Mouse (Mus musculus) kidney, postnatal 0 days (tissue): Measurements from ENCODE around the gene Slc24a4. TPM values are rescaled to one million over a fixed set of nuclear protein-coding genes. Genes with fewer than 3 reads are reported as not detected.
"Not testable (repeated sequence)": the region's sequence is repeated elsewhere in the genome, so short reads cannot be mapped to it uniquely, and the experiment has no call there.

Experiments
- ATAC-seq: fragments of 200-750 bp; cut with Nextera tagmentation; replicated peaks from 2 replicates; pipeline ENCODE4 v1.8.0; 2017; ENCODE audit warnings: low read depth, moderate number of reproducible peaks, moderate TSS enrichment, moderate library complexity; ENCODE audit not compliant: low FRiP score
- DNase-seq: peaks from one replicate; pipeline ENCODE4 v3.0.0-alpha.2; 2016; ENCODE audit warnings: low spot score
- H3K27ac ChIP-seq: fragments of 300-500 bp; sonication (generic); 2 replicates; pipeline ENCODE4 v1.5.1; 2014; ENCODE audit warnings: mild to moderate bottlenecking
- H3K27me3 ChIP-seq: fragments of 300-500 bp; sonication (generic); 2 replicates; pipeline ENCODE4 v1.6.1; 2014; ENCODE audit warnings: low read length, mixed read lengths; ENCODE audit not compliant: insufficient read depth
- H3K36me3 ChIP-seq: fragments of 300-500 bp; sonication (generic); 2 replicates; pipeline ENCODE4 v1.6.1; 2014; ENCODE audit warnings: low read length, mixed read lengths; ENCODE audit not compliant: insufficient read depth
- H3K4me1 ChIP-seq: fragments of 300-500 bp; sonication (generic); replicated peaks from 2 replicates; pipeline ENCODE4 v1.6.1; 2014; ENCODE audit warnings: antibody characterized with exemption, low read length, mixed read lengths; ENCODE audit not compliant: insufficient read depth
- H3K4me2 ChIP-seq: fragments of 300-500 bp; sonication (generic); 2 replicates; pipeline ENCODE4 v1.6.1; 2014; ENCODE audit warnings: mild to moderate bottlenecking, low read length, moderate library complexity, mixed read lengths
- H3K4me3 ChIP-seq: fragments of 300-500 bp; sonication (generic); replicated peaks from 2 replicates; pipeline ENCODE4 v1.5.1; 2014; ENCODE audit warnings: low read depth, low read length
- H3K9ac ChIP-seq: fragments of 300-500 bp; sonication (generic); 2 replicates; pipeline ENCODE4 v1.6.1; 2014; ENCODE audit warnings: low read depth, low read length
- H3K9me3 ChIP-seq: fragments of 300-500 bp; sonication (generic); replicated peaks from 2 replicates; pipeline ENCODE4 v1.6.1; 2016; ENCODE audit warnings: low read length, inconsistent platforms, mixed read lengths
- CTCF ChIP-seq: IDR thresholded peaks from 2 replicates; pipeline ENCODE4 v1.5.1; 2016; ENCODE audit warnings: antibody characterized with exemption, low read depth, mild to moderate bottlenecking, moderate library complexity
- WGBS: fragments of 180-500 bp; shearing (Covaris S2); extraction: QIAGEN DNeasy Blood & Tissue Kit; methylation state at CpG from one replicate; pipeline ENCODE4 v1.1.7; 2014; 5-methylcytosine and 5-hydroxymethylcytosine counted together
- polyA plus RNA-seq: library from polyadenylated mRNA; unstranded; fragments of >200 nt; fragmentation: Nextera tagmentation; extraction: Ambion mirVana; gene quantifications from 2 replicates; pipeline ENCODE4 v1.2.1, GENCODE M21; 2015

Slc24a4 gene
- polyA plus RNA-seq, 1 experiment from 2014 or later, result not detected

GRCm38 (mm10) chr12:102263249-102263648, 134.7 kb downstream of the Slc24a4 start:
- DNase-seq, result no peak
- H3K36me3 ChIP-seq, result no peaks in the 10 kb centered on the region
- no peak for TF ChIP-seq CTCF
- H3K4me2 ChIP-seq, result no peak overlapping the region
- no peak overlapping the region for H3K4me3 ChIP-seq
- no peak overlapping the region for H3K27ac ChIP-seq
- H3K27me3 ChIP-seq, result no peaks in the 10 kb centered on the region
- H3K4me1 ChIP-seq, result peaks cover 10% of the 10 kb centered on the region
- no peaks in the 10 kb centered on the region for H3K9me3 ChIP-seq
- no peak overlapping the region for H3K9ac ChIP-seq
- ATAC-seq, result no peak

GRCm38 (mm10) chr12:102266433-102266832, 137.9 kb downstream of the Slc24a4 start:
- ATAC-seq (no peak), DNase-seq (no peak)
- TF ChIP-seq CTCF, result no peak
- Histone ChIP-seq H3K9ac (no peak overlapping the region), H3K27me3 (no peaks in the 10 kb centered on the region), H3K27ac (no peak overlapping the region), H3K36me3 (no peaks in the 10 kb centered on the region), H3K4me3 (no peak overlapping the region), H3K4me1 (peaks cover 10% of the 10 kb centered on the region), H3K9me3 (no peaks in the 10 kb centered on the region), H3K4me2 (no peak overlapping the region)
- 85% methylated on average over 8 of the region's 8 CpGs for WGBS

- Histone ChIP-seq H3K4me3 (no peak overlapping the region), H3K27me3 (no peaks in the 10 kb centered on the region), H3K9me3 (no peaks in the 10 kb centered on the region), H3K4me1 (no peaks in the 10 kb centered on the region), H3K4me2 (no peak overlapping the region), H3K36me3 (no peaks in the 10 kb centered on the region), H3K27ac (no peak overlapping the region), H3K9ac (no peak overlapping the region)
- DNase-seq, result no peak
- TF ChIP-seq CTCF, result no peak
- 25% methylated on average over 2 of the region's 2 CpGs for WGBS
- no peak for ATAC-seq
These were observed 140.6 kb downstream of the Slc24a4 start for GRCm38 (mm10) chr12:102269144-102269543.

- Histone ChIP-seq H3K36me3 (no peaks in the 10 kb centered on the region), H3K9me3 (no peaks in the 10 kb centered on the region), H3K4me3 (no peak overlapping the region), H3K4me2 (no peak overlapping the region), H3K4me1 (no peaks in the 10 kb centered on the region), H3K27ac (no peak overlapping the region), H3K9ac (no peak overlapping the region), H3K27me3 (no peaks in the 10 kb centered on the region)
- no peak for DNase-seq
- 60% methylated on average over 6 of the region's 6 CpGs for WGBS
- ATAC-seq, result peak; percentile 8; the same call in 1 of the 2 replicates
- TF ChIP-seq CTCF, result no peak
These were observed 142.4 kb downstream of the Slc24a4 start for GRCm38 (mm10) chr12:102270776-102271405.

GRCm38 (mm10) chr12:102271447-102271846, 142.9 kb downstream of the Slc24a4 start:
- Histone ChIP-seq H3K27me3 (no peaks in the 10 kb centered on the region), H3K4me1 (no peaks in the 10 kb centered on the region), H3K4me2 (no peak overlapping the region), H3K4me3 (no peak overlapping the region), H3K9me3 (no peaks in the 10 kb centered on the region), H3K9ac (no peak overlapping the region), H3K27ac (no peak overlapping the region), H3K36me3 (no peaks in the 10 kb centered on the region)
- WGBS, result 32% methylated on average over 4 of the region's 4 CpGs
- peak; percentile 78 for ATAC-seq
- DNase-seq, result peak; percentile 77
- TF ChIP-seq CTCF, result no peak

GRCm38 (mm10) chr12:102275833-102276443, 147.4 kb downstream of the Slc24a4 start:
- TF ChIP-seq CTCF, result no peak
- H3K4me3 ChIP-seq, result no peak overlapping the region
- no peak overlapping the region for H3K27ac ChIP-seq
- no peaks in the 10 kb centered on the region for H3K36me3 ChIP-seq
- no peaks in the 10 kb centered on the region for H3K9me3 ChIP-seq
- H3K4me1 ChIP-seq, result no peaks in the 10 kb centered on the region
- no peak for ATAC-seq
- no peaks in the 10 kb centered on the region for H3K27me3 ChIP-seq
- H3K9ac ChIP-seq, result no peak overlapping the region
- no peak overlapping the region for H3K4me2 ChIP-seq
- WGBS, result 44% methylated on average over 7 of the region's 7 CpGs
- peak; percentile 69 for DNase-seq

- not testable (repeated sequence) for ATAC-seq, H3K9me3 ChIP-seq, H3K27ac ChIP-seq, H3K9ac ChIP-seq, DNase-seq, H3K27me3 ChIP-seq, H3K4me3 ChIP-seq, H3K4me2 ChIP-seq, H3K36me3 ChIP-seq
- WGBS, result 51% methylated on average over 4 of the region's 4 CpGs
- peaks cover 14% of the 10 kb centered on the region; the same call in 1 of the 2 replicates for H3K4me1 ChIP-seq
These were observed 151.8 kb downstream of the Slc24a4 start for GRCm38 (mm10) chr12:102280290-102280689.
